Mouse (Mus musculus): ENCODE data around the gene Hdac2.

- TF ChIP-seq POLR2A (IDR thresholded peaks at IDR 0.05; ENCODE audit: borderline replicate concordance, extremely low read depth, low read depth, low read length) (no peak), CTCF (IDR thresholded peaks at IDR 0.05; ENCODE audit: insufficient read depth, low read length) (no peak)
Measured at GRCm38 (mm10) chr10:36959563-36960110, 14.7 kb upstream of the Hdac2 start.

Measured in lung, adult 2 months (tissue).